Mouse (Mus musculus) 3134 (cell line): ENCODE results near the gene Olfr527.

Experiments used
- DNase-seq: peaks from one replicate; pipeline ENCODE4 v3.0.0-alpha.2; 2011; ENCODE audit warnings: low spot score; ENCODE audit not compliant: insufficient read length; ENCODE audit errors: extremely low read depth

Olfr527 gene

GRCm38 (mm10) chr7:140333717-140334116 lies at the start of gene Olfr527:
Olfr527 (plus strand) TSS chr7:140334017.
- DNase-seq = no peak

GRCm38 (mm10) chr7:140295746-140296145 lies 38.1 kb upstream of the Olfr527 start:
- no peak for DNase-seq

GRCm38 (mm10) chr7:140296876-140297275 lies 36.9 kb upstream of the Olfr527 start:
- no peak for DNase-seq

GRCm38 (mm10) chr7:140299416-140299815 lies 34.4 kb upstream of the Olfr527 start:
- DNase-seq = no peak

- no peak for DNase-seq
These were observed 13.9 kb upstream of the Olfr527 start for GRCm38 (mm10) chr7:140319861-140320385.

GRCm38 (mm10) chr7:140320558-140320957 lies 13.3 kb upstream of the Olfr527 start, which contains the start of gene Olfr525:
Olfr525 (plus strand) TSS chr7:140320858.
- no peak for DNase-seq

- no peak for DNase-seq
These were observed 12.7 kb upstream of the Olfr527 start for GRCm38 (mm10) chr7:140321135-140321534.

GRCm38 (mm10) chr7:140329766-140330304 lies 4.0 kb upstream of the Olfr527 start:
- DNase-seq = no peak

GRCm38 (mm10) chr7:140361571-140361970 lies 27.8 kb downstream of the Olfr527 start, which contains the start of gene Olfr60:
Olfr60 (minus strand) TSS chr7:140361671.
- no peak for DNase-seq

- no peak for DNase-seq
These were observed 40.5 kb downstream of the Olfr527 start for GRCm38 (mm10) chr7:140374300-140374699.

- DNase-seq = no peak
These were observed 42.4 kb downstream of the Olfr527 start, which contains the start of gene Olfr530 for GRCm38 (mm10) chr7:140376231-140376630. Olfr530 (minus strand) TSS chr7:140376331.

- DNase-seq = no peak
These were observed 43.1 kb downstream of the Olfr527 start for GRCm38 (mm10) chr7:140376911-140377310.
